Mouse (Mus musculus) heart, postnatal 0 days (tissue): ENCODE results near the gene Kcnj6.

ENCODE experiments used
- CTCF ChIP-seq: IDR thresholded peaks from 2 replicates; pipeline ENCODE4 v1.5.1; 2016; ENCODE audit warnings: antibody characterized with exemption, control low read depth, low read depth
- EP300 ChIP-seq: IDR thresholded peaks from 2 replicates; pipeline ENCODE4 v1.6.1; 2016; ENCODE audit warnings: antibody characterized with exemption, low read depth

GRCm38 (mm10) chr16:94828166-94828565 lies 169.3 kb downstream of the Kcnj6 start:
- TF ChIP-seq EP300 (no peak), CTCF (no peak)
